Mouse (Mus musculus) hindbrain, embryonic 12.5 days (tissue): Measurements from ENCODE around the gene Rnft2. TPM values are rescaled to one million over a fixed set of nuclear protein-coding genes. Genes with fewer than 3 reads are reported as not detected.
A peak's percentile ranks its signal among the peaks of the same experiment; 100 is the strongest.

Experiments
- ATAC-seq: fragments of 200-750 bp; cut with Nextera tagmentation; 2 replicates; pipeline ENCODE4 v1.8.0; 2017; ENCODE audit warnings: moderate TSS enrichment; ENCODE audit not compliant: low FRiP score
- H3K27ac ChIP-seq: fragments of 300-500 bp; sonication (generic); 2 replicates; pipeline ENCODE4 v1.5.1; 2016; ENCODE audit warnings: mild to moderate bottlenecking
- H3K27me3 ChIP-seq: fragments of 300-500 bp; sonication (generic); 2 replicates; pipeline ENCODE4 v1.6.1; 2016; ENCODE audit warnings: mild to moderate bottlenecking
- H3K36me3 ChIP-seq: fragments of 300-500 bp; sonication (generic); 2 replicates; pipeline ENCODE4 v1.6.1; 2016; ENCODE audit warnings: mild to moderate bottlenecking
- H3K4me1 ChIP-seq: fragments of 300-500 bp; sonication (generic); 2 replicates; pipeline ENCODE4 v1.6.1; 2016
- H3K4me2 ChIP-seq: fragments of 300-500 bp; sonication (generic); replicated peaks from 2 replicates; pipeline ENCODE4 v1.6.1; 2016; ENCODE audit warnings: mild to moderate bottlenecking
- H3K4me3 ChIP-seq: fragments of 300-500 bp; sonication (generic); 2 replicates; pipeline ENCODE4 v1.5.1; 2016; ENCODE audit warnings: mild to moderate bottlenecking
- H3K9ac ChIP-seq: fragments of 300-500 bp; sonication (generic); 2 replicates; pipeline ENCODE4 v1.6.1; 2016; ENCODE audit warnings: mild to moderate bottlenecking, moderate library complexity
- H3K9me3 ChIP-seq: fragments of 300-500 bp; sonication (generic); replicated peaks from 2 replicates; pipeline ENCODE4 v1.6.1; 2016; ENCODE audit warnings: mild to moderate bottlenecking
- whole genome bisulfite sequencing: fragments of 180-500 bp; shearing (Covaris S2); methylation state at CpG from one replicate; pipeline ENCODE4 v1.1.7; 2016; 5-methylcytosine and 5-hydroxymethylcytosine counted together
- polyA plus RNA-seq: library from polyadenylated mRNA; unstranded; fragments of >200 nt; fragmentation: Nextera tagmentation; extraction: Ambion mirVana; gene quantifications from 2 replicates; pipeline ENCODE4 v1.2.1, GENCODE M21; 2016

Gene Rnft2
- polyA plus RNA-seq, 1 experiment from 2014 or later: 11.0 TPM

- no peaks in the 10 kb centered on the region for H3K27me3 ChIP-seq
- H3K27ac ChIP-seq: peak overlapping the region; percentile 60; the same call in 1 of the 2 replicates
- H3K9ac ChIP-seq: no peak overlapping the region
- H3K9me3 ChIP-seq: no peaks in the 10 kb centered on the region
- no peak overlapping the region for H3K4me3 ChIP-seq
- WGBS: 92% methylated on average over 3 of the region's 3 CpGs
- no peak for ATAC-seq
- H3K4me1 ChIP-seq: peaks cover 27% of the 10 kb centered on the region
- H3K36me3 ChIP-seq: peaks cover 23% of the 10 kb centered on the region
- no peak overlapping the region for H3K4me2 ChIP-seq
These were observed 99.5 kb downstream of the Rnft2 start for GRCm38 (mm10) chr5:118145458-118145857.

GRCm38 (mm10) chr5:118144770-118145169 is 100.1 kb downstream of the Rnft2 start:
- WGBS: 86% methylated on average over 6 of the region's 6 CpGs
- H3K36me3 ChIP-seq: peaks cover 25% of the 10 kb centered on the region
- no peaks in the 10 kb centered on the region for H3K27me3 ChIP-seq
- H3K4me1 ChIP-seq: peaks cover 27% of the 10 kb centered on the region
- H3K4me3 ChIP-seq: no peak overlapping the region
- H3K4me2 ChIP-seq: no peak overlapping the region
- H3K9ac ChIP-seq: no peak overlapping the region
- no peak overlapping the region for H3K27ac ChIP-seq
- no peak for ATAC-seq
- no peaks in the 10 kb centered on the region for H3K9me3 ChIP-seq

- H3K9ac ChIP-seq: no peak overlapping the region
- H3K4me2 ChIP-seq: no peak overlapping the region
- H3K4me3 ChIP-seq: no peak overlapping the region
- no peaks in the 10 kb centered on the region for H3K27me3 ChIP-seq
- H3K27ac ChIP-seq: no peak overlapping the region
- 96% methylated on average over 4 of the region's 4 CpGs for WGBS
- H3K4me1 ChIP-seq: peaks cover 27% of the 10 kb centered on the region
- H3K9me3 ChIP-seq: no peaks in the 10 kb centered on the region
- no peak for ATAC-seq
- H3K36me3 ChIP-seq: peaks cover 29% of the 10 kb centered on the region
These were observed 100.6 kb downstream of the Rnft2 start for GRCm38 (mm10) chr5:118144327-118144726.

- Histone ChIP-seq H3K36me3 (peaks cover 38% of the 10 kb centered on the region), H3K4me2 (no peak overlapping the region), H3K4me3 (no peak overlapping the region), H3K9me3 (no peaks in the 10 kb centered on the region), H3K9ac (0 out of 2 replicates have a peak overlapping the region, but pooled peaks have one; percentile 18), H3K4me1 (peaks cover 22% of the 10 kb centered on the region), H3K27ac (no peak overlapping the region), H3K27me3 (no peaks in the 10 kb centered on the region)
- ATAC-seq: no peak
- 83% methylated on average over 12 of the region's 12 CpGs for WGBS
These were observed 101.5 kb downstream of the Rnft2 start for GRCm38 (mm10) chr5:118143211-118144026.

GRCm38 (mm10) chr5:118142471-118142870 is 102.4 kb downstream of the Rnft2 start:
- Histone ChIP-seq H3K9me3 (no peaks in the 10 kb centered on the region), H3K36me3 (peaks cover 40% of the 10 kb centered on the region), H3K4me3 (no peak overlapping the region), H3K9ac (no peak overlapping the region), H3K27me3 (no peaks in the 10 kb centered on the region), H3K4me2 (no peak overlapping the region), H3K4me1 (peaks cover 20% of the 10 kb centered on the region), H3K27ac (no peak overlapping the region)
- no peak for ATAC-seq
- 87% methylated on average over 8 of the region's 8 CpGs for WGBS

Other genes with a start within 250 kb of the Rnft2 start
- 0.53 and 0.56 TPM in 2 replicates for gene Tesc, start 217.4 kb downstream of the Rnft2 start, polyA plus RNA-seq
- 42.0 and 45.0 TPM in 2 replicates for gene Fbxw8, start 89.7 kb downstream of the Rnft2 start, polyA plus RNA-seq
- 1.8 TPM in 2 replicates for gene Hrk, start 80.5 kb downstream of the Rnft2 start, polyA plus RNA-seq
- gene 2410131K14Rik, start 111 bp upstream of the Rnft2 start, polyA plus RNA-seq: 12.9 and 13.4 TPM in 2 replicates